Mouse (Mus musculus) heart, embryonic 16.5 days (tissue): ENCODE data around the gene Xlr3b. TPM values are rescaled to one million over a fixed set of nuclear protein-coding genes. Genes with fewer than 3 reads are reported as not detected.
"Not testable (repeated sequence)": the region's sequence is repeated elsewhere in the genome, so short reads cannot be mapped to it uniquely, and the experiment has no call there.

ENCODE experiments used
- ATAC-seq: fragments of 200-750 bp; cut with Nextera tagmentation; replicated peaks from 2 replicates; pipeline ENCODE4 v1.8.0; 2017; ENCODE audit warnings: moderate number of reproducible peaks; ENCODE audit not compliant: insufficient read depth, low FRiP score; ENCODE audit errors: extremely low read depth
- H3K27ac ChIP-seq: fragments of 300-500 bp; sonication (generic); 2 replicates; pipeline ENCODE4 v1.5.1; 2014; ENCODE audit warnings: mild to moderate bottlenecking, low read length, control low read depth, moderate library complexity
- H3K27me3 ChIP-seq: fragments of 300-500 bp; sonication (generic); 2 replicates; pipeline ENCODE4 v1.6.1; 2014; ENCODE audit warnings: low read length, mixed read lengths; ENCODE audit not compliant: control insufficient read depth, insufficient read depth
- H3K36me3 ChIP-seq: fragments of 300-500 bp; sonication (generic); 2 replicates; pipeline ENCODE4 v1.6.1; 2014; ENCODE audit not compliant: control insufficient read depth, insufficient read depth
- H3K4me1 ChIP-seq: fragments of 300-500 bp; sonication (generic); 2 replicates; pipeline ENCODE4 v1.6.1; 2014; ENCODE audit warnings: low read length, mixed read lengths; ENCODE audit not compliant: control insufficient read depth, insufficient read depth
- H3K4me2 ChIP-seq: fragments of 300-500 bp; sonication (generic); 2 replicates; pipeline ENCODE4 v1.6.1; 2014; ENCODE audit warnings: low read depth, mild to moderate bottlenecking, control low read depth, low read length
- H3K4me3 ChIP-seq: fragments of 300-500 bp; sonication (generic); 2 replicates; pipeline ENCODE4 v1.5.1; 2014; ENCODE audit warnings: mild to moderate bottlenecking, control low read depth, low read length
- H3K9ac ChIP-seq: fragments of 300-500 bp; sonication (generic); 2 replicates; pipeline ENCODE4 v1.6.1; 2014; ENCODE audit warnings: low read length, control low read depth
- H3K9me3 ChIP-seq: fragments of 300-500 bp; sonication (generic); replicated peaks from 2 replicates; pipeline ENCODE4 v1.6.1; 2016; ENCODE audit warnings: low read length; ENCODE audit not compliant: control insufficient read depth
- WGBS: fragments of 180-500 bp; shearing (Covaris S2); extraction: QIAGEN DNeasy Blood & Tissue Kit; methylation state at CpG from one replicate; pipeline ENCODE4 v1.1.7; 2014; 5-methylcytosine and 5-hydroxymethylcytosine counted together
- polyA plus RNA-seq: library from polyadenylated mRNA; unstranded; fragments of >200 nt; fragmentation: Nextera tagmentation; extraction: Ambion mirVana; gene quantifications from 2 replicates; pipeline ENCODE4 v1.2.1, GENCODE M21; 2015

The Xlr3b gene
- 6.3 and 6.5 TPM in 2 replicates for polyA plus RNA-seq

DNA sequence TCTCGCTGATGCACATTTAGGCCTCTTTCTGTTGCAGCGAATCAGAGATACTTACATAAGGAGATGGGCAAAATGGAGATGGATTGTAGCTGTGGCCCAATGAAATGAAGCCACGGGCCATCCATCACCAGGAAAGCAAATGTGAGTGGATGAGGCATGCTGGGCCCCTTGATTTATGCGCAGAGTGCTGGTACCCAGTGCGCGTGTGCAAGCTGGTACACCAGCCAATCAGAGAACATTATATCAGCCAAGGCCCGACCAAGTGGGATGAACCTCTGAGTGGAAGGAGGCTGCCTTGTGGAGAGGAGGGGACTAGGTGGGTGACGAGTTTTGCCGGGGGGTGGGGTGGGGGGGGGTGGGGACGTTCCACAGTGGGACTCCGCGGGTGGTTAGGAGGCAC lies at the start of gene Xlr3b:
TSS of gene Xlr3b (plus strand) at position 274 of the 400 bp plus-strand sequence.
- H3K4me1 ChIP-seq, ATAC-seq, H3K27me3 ChIP-seq, H3K27ac ChIP-seq, H3K36me3 ChIP-seq, H3K9ac ChIP-seq, H3K4me3 ChIP-seq, H3K4me2 ChIP-seq, H3K9me3 ChIP-seq: not testable (repeated sequence)
- 70% methylated on average over 12 of the region's 12 CpGs for WGBS

GRCm38 (mm10) chrX:73143218-73143618 lies 48.8 kb upstream of the Xlr3b start:
- H3K9ac ChIP-seq, H3K36me3 ChIP-seq, H3K27ac ChIP-seq, H3K4me3 ChIP-seq, H3K9me3 ChIP-seq, H3K27me3 ChIP-seq, H3K4me1 ChIP-seq, H3K4me2 ChIP-seq: not testable (repeated sequence)
- ATAC-seq = peak; percentile 28; the same call in 1 of the 2 replicates
- WGBS = no CpG with 5 or more reads among the region's 7 CpGs

DNA sequence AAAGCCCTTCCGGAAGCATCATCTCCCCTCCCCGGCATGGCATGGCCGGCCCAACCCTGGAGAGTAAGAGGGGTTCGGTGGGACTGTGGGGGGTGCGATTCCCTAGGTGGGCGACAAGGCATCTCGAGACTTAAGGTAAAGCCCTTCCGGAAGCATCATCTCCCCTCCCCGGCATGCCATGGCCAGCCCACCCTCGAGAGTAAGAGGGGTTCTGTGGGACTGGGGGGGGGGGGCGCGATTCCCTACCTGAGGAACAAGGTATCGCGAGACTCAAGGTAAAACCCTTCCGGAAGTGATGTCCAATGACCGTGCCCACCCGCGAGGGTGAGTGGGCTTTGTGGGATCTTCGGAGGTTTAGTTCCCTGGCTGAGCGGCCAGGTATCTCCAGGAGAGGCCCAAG lies 43.5 kb upstream of the Xlr3b start, which contains the start of gene Xlr5b:
TSS of gene Xlr5b (plus strand) at position 301 of the 400 bp plus-strand sequence.
- H3K4me3 ChIP-seq, H3K4me2 ChIP-seq, H3K36me3 ChIP-seq, H3K27ac ChIP-seq, H3K27me3 ChIP-seq, ATAC-seq, H3K4me1 ChIP-seq, H3K9ac ChIP-seq, H3K9me3 ChIP-seq: not testable (repeated sequence)
- no CpG with 5 or more reads among the region's 20 CpGs for WGBS

- not testable (repeated sequence) for H3K36me3 ChIP-seq, H3K4me3 ChIP-seq, H3K4me2 ChIP-seq, H3K9ac ChIP-seq, H3K27ac ChIP-seq, H3K27me3 ChIP-seq, ATAC-seq, H3K4me1 ChIP-seq, H3K9me3 ChIP-seq
- no CpG with 5 or more reads among the region's 7 CpGs for WGBS
These were observed 42.7 kb upstream of the Xlr3b start, which contains the start of gene DXBay18 for GRCm38 (mm10) chrX:73149350-73149749. DXBay18 (minus strand) TSS chrX:73149450.

GRCm38 (mm10) chrX:73176889-73177288 lies 15.1 kb upstream of the Xlr3b start, which contains the start of gene Spin2d:
Spin2d (minus strand) TSS chrX:73176989.
- not testable (repeated sequence) for ATAC-seq, H3K9me3 ChIP-seq, H3K36me3 ChIP-seq, H3K4me2 ChIP-seq, H3K27ac ChIP-seq, H3K4me3 ChIP-seq, H3K4me1 ChIP-seq, H3K9ac ChIP-seq, H3K27me3 ChIP-seq
- WGBS = 68% methylated on average over 6 of the region's 15 CpGs

DNA sequence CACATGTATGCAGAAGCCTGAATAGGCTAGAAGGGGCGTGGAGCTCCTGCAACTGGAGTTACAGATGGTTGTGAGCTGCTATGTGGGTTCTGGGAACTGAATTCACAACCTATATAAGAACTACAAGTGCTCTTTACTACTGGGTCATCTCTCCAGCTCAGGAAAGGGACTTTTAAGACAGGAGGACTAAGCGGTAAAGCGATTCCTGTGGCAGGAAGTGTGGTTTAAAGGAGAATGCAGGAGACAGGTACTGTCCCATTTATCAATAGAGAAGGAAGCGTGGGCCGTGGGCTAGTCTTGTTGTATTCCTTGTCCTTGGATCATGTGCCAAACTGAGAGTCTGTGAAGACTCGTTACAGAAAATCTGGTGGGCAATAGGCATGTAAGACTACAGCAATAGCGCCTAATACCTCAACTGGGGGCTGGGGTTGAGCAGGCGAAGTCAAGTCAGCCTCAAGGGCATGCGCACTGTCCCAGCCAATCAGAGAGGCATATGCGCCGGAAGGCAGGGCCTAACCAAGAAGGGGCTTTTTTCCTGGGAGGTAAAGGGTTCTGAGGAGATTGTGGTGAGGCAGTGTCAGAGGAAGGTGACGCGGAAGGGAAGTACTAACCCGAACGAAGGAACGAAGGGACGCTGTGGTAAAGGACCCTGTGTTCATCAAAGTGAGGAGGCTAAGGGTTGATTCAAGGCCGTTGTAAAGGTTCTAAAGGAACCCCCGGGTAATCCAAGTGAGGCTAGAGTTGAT lies 22.0 kb downstream of the Xlr3b start, which contains the start of gene Xlr4b:
TSS of gene Xlr4b (plus strand) at position 515 of the 746 bp plus-strand sequence.
- H3K9ac ChIP-seq, H3K27me3 ChIP-seq, ATAC-seq, H3K9me3 ChIP-seq, H3K4me3 ChIP-seq, H3K36me3 ChIP-seq, H3K4me1 ChIP-seq, H3K4me2 ChIP-seq, H3K27ac ChIP-seq: not testable (repeated sequence)
- 66% methylated on average over 12 of the region's 19 CpGs for WGBS

DNA sequence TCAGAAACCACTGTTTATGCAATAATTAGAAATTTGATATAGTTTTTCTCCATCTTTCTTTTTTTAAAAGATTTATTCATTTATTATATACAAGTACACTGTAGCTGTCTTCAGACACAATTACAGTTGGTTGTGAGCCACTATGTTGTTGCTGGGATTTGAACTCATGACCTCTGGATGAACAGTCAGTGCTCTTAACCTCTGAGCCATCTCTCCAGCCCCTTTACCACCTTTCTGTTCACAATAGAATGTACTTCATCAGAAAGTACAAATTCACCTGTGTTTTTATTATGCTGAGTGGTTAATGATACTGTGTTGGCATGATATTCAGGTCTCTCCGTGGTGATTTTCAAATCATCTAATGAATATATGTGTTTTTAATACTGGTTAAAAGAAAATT lies 33.4 kb downstream of the Xlr3b start:
- H3K4me2 ChIP-seq = no peak overlapping the region
- no peak overlapping the region for H3K4me3 ChIP-seq
- no peaks in the 10 kb centered on the region for H3K9me3 ChIP-seq
- no peak for ATAC-seq
- no peak overlapping the region for H3K9ac ChIP-seq
- H3K27me3 ChIP-seq = no peaks in the 10 kb centered on the region
- no peak overlapping the region for H3K27ac ChIP-seq
- no peaks in the 10 kb centered on the region for H3K36me3 ChIP-seq
- WGBS = 41% methylated on average over 1 of the region's 1 CpGs
- H3K4me1 ChIP-seq = peaks cover 5% of the 10 kb centered on the region; the same call in 1 of the 2 replicates

DNA sequence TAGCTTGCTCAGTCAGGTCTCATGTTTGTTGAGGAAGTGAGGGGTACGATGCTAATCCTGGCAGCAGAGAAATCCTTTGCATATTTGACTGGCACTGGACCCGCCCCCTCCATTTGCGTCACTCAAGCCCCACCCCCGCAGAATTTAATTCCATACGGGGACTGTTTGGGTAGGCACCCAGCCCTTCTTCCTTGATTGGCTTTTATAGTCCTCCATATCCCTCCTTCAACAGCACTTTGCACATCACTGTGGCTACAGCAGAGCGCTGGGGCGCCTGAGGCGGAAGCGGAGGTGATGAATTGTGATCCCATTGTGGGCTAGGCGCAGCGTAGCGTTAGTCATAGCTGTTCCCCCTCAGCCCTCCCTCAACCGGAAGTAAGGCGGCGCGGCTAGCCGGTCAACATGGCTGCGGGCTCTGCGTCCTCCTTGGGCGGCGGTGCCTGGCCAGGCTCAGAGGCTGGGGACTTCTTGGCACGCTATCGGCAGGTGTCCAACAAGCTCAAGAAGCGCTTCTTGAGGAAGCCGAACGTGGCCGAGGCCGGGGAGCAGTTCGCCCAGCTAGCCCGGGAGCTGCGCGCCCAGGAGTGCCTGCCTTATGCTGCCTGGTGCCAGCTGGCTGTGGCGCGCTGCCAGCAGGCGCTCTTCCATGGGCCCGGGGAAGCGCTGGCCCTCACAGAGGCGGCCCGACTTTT lies 36.1 kb downstream of the Xlr3b start, which contains the start of gene F8a:
TSS of gene F8a (plus strand) at position 378 of the 692 bp plus-strand sequence.
- WGBS = 10% methylated on average over 38 of the region's 39 CpGs

More for the DNA sequence above, 36.1 kb downstream of the Xlr3b start, which contains the start of gene F8a:
- Histone ChIP-seq H3K27me3 (no peaks in the 10 kb centered on the region), H3K9me3 (no peaks in the 10 kb centered on the region), H3K4me1 (peaks cover 5% of the 10 kb centered on the region; the same call in 1 of the 2 replicates), H3K4me3 (peak within 1 kb of the TSS; percentile 71), H3K27ac (peak within 1 kb of the TSS; percentile 93), H3K9ac (peak within 1 kb of the TSS; percentile 78), H3K36me3 (no peaks in the 10 kb centered on the region), H3K4me2 (peak within 1 kb of the TSS; percentile 64)
- peak; percentile 95 for ATAC-seq
